Mouse (Mus musculus) mature B cell (primary cell): ENCODE data around the gene Cnpy1.

ENCODE experiments used
- in situ Hi-C: fragments of 300-500 bp; cut with MboI; formaldehyde crosslinking; loops from 2 replicates; pipeline ENCODE4 v1.14.3; 2019

The Cnpy1 gene

DNA sequence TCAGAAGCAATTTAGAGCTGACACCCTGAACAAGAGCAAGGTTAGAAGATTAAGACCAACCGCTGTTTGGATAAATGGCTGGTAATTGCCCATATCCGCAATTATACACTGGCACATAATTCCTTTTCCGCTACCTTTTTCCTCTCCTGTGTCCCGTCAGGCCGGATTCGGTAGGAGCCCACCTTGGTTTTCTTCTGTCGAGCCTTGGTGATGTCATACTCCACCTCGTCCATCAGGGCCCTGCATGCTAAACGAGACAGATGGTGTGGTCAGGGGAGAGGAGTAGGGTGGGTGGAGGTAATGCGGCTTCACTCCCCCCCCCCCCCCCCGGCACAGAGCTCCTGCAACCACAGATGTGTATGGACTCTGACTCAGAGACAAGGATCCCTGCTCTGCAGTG, at the start of gene Cnpy1:
TSS of gene Cnpy1 (minus strand) at position 233 of the 400 bp plus-strand sequence.
- in situ Hi-C loops = no loop called here

DNA sequence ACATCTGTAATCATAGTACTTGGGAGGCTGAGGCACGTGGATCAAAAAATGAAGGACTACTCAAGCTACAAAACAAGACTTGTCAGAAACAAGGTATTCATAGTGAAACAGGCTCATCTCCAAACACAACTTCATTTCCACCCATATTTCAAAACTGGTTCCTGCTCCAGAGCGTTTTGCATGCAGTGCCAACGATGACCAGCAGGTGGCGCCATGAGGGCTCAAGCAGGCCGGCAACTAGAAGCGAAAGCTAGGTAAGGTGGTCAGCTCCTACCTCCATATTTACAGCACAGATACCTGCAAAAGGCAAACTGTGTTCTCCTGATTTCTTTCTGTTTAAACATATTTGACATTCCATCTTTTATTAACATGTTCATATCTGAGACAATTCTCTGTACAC, 48.4 kb upstream of the Cnpy1 start:
- in situ Hi-C loops = no loop called here

DNA sequence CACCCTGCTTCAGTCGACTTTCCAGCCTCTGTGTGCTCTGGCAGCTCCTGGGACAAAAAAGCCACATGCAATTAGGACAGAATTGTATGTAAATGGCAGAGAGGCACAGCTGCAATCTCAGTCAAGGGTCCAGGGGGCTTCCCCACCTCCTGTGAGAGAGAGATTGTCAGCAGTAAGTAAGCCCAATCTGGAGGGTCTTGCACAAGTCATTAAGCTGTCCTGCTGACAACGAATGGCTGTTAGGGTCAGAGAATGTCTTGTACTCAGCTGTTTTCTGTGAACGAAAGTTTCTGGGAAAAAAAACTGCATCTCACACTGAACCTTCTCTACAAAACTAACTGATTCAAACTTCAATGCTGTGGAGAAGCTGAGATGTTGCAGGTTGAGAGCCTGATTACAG, 46.7 kb upstream of the Cnpy1 start:
- in situ Hi-C loops = no loop called here

DNA sequence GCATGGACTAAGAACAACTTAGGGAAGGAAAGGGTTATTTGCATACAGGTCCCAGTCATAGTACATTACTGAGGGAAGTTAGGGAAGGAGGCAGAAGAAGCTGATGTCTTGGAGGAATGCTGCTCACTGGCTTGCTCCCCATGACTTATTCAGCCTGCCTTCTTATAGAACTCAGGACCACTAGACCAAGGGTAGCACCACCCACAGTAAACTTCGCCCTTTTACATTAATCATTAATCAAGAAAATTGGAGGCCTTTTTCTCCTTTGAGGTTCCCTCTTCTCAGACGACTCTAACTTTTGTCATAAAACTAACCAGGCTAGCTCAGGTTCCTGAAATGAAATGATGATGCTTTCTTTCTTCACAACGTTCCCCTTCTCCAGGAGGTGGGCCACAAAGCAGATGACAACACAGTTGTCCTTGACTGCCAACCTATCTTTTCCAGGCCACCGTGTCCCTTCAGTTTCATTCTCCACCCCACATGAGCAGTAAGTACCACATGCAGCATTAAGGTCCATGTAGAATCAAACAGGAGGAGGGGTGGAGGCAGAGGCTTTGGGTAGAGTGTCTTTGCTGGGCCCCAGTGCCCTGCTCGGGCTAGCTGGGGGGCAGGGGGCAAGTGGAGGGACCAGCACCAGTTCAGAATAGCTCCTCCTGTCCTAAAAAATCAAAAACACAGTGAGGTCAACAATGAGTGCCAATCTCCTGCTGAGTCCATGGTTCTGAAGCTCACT, 45.7 kb upstream of the Cnpy1 start:
- in situ Hi-C loops = no loop called here

DNA sequence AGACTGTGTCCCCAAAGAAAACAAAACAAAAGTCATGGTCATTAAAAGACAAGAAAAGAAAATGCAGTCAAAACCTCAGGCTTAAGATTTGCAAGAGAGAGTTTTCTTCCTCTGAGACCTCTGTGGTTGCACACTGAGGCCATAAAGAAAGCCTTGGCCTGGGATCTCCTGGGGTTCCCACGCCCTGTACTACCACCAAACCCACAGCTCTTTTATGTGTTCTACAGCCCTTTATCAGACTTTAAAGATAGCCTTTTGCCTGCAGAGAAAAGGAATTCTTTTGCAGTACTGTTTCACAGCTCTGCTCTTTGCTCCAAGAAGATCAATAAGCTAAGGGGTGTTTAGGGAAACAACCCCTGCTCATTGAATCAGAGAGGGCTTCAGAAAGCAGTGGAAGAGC, 45.0 kb upstream of the Cnpy1 start:
- in situ Hi-C loops = no loop called here

DNA sequence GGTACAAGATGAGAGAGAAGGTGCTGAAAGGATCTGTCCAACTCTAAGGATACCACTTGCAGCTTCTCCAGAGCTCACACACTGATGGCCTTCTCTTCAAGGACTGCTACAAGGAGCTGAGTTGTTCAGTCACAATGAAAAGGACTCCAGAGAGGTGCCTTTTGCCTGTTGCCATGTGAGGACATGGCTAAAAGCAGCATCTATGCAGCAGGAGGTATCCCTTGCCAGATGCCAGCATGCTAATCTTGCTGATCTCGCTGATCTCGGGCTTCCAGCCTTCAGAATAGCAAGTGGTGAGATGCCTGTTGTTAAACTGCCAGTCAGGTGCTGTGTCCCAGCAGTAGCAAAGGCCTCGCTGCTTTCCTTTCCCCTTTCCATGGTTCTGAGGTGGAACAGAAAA, 43.5 kb upstream of the Cnpy1 start:
- in situ Hi-C loops = no loop called here

DNA sequence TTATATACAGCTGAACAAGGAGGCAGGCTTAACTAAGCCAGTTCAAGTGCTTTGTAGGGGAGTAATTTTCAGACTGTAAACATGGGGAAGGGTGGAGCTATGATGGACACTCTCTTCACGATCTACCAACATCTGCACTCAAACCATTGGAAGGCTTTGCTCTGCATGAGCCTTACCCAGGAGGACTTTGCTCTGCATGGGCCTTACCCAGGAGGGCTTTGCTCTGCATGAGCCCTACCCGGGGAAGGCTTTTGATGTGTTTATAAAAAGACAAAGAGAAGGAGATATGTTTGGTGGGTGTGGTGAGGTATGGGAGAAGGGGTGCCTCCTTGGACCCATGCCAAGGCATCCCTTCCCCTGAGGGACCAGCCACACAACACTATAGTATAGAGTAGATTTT, 31.7 kb upstream of the Cnpy1 start:
- in situ Hi-C loops = no loop called here

DNA sequence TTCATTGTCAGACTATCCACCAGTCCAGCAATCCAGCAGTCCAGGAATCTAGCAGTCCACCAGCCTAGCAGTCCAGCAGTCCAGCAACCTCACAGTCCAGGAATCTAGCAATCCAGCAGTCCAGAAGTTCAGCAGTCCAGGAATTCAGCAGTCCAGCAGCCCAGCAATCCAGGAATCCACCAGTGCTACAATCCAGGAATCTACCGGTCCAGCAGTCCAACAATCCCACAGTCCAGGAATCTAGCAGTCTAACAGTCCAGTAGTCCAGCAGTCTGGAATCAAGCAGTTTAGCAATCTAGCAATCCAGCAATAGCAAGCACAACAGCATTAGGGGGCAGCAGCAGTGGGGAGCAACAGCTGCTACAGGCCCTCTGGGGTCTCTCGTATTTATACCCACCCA, 27.2 kb upstream of the Cnpy1 start:
- in situ Hi-C loops = no loop called here

DNA sequence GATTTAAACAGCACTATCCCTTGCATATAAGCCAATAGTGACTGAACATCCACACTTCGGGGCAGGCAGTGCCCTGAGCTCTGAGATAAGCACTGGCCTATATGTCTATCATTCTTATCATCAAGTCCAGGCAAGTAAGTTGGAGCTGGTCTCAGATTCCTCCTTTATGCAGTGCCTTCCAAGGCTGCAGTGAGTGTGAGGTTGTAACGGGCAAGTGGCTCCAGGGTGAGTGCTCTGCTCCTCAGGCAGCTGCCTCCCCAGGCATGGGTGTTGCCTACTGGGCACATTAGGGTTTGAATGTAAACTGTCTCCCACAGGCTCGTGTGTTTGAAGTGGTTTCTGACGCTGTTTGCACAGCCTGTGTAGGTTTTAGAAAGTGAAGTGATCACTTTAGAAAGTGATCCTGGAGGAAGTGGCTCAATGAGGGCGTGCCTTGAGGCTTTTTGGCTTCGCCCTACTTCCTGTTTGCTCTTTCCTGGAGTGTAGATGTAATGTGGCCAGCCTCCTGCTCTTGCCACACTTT, 23.9 kb upstream of the Cnpy1 start:
- in situ Hi-C loops = no loop called here

DNA sequence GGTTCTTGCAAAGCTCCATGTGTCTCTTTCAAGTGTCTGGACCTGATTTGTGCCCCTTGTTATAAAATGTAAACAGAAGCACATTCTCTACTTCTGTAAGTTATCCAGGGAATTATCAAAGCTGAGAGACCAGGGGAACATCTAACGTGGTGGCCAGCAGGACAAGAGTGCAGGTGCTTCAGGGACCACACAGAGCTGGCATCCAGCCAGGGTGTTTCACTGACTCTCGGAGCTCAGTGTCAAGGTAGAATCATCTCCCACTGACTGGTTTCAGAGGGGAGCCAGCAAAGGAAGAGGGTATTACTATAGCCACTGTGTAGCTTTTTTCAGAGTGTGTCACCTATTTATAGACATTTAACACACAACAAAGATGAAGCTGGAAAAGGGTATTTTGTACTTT, 22.0 kb upstream of the Cnpy1 start:
- in situ Hi-C loops = no loop called here

DNA sequence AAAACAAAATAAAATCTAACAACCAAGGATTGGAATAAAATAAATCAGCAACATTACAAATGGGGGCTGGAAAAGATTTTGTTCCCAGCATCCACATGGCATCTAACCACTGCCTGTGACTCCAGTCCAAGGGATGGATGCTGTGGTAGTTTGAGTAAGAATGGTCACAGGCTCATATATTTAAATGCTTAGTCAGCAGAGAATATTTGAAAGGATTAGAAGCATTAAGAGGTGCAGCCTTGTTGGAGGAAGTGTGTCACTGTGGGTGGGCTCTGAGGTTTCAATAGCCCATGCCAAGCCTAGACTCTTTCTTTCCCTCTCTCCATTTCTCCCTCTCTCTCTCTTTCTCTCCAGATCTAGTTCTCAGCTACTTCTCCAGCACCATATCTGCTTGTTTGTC, 20.0 kb upstream of the Cnpy1 start:
- in situ Hi-C loops = no loop called here

DNA sequence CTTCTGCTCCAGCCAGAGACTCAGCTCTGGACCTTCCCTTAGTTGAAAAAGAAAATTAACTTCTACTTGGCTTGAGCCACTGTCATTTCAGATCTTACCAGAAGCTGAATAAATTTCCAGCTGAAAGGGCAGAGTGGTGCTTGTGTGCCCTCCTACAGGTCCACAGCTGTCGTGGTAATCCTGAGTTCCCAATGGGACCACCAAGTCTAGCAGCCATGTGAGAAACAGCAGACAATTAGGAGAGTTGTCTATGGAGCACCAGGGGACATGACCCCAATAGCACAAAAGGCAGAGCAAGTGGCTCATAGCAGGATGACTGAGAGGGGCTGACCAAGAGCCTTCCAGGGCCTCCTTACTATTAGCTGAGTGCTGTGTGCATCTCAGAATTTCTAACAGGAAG, 18.2 kb upstream of the Cnpy1 start:
- in situ Hi-C loops = no loop called here

DNA sequence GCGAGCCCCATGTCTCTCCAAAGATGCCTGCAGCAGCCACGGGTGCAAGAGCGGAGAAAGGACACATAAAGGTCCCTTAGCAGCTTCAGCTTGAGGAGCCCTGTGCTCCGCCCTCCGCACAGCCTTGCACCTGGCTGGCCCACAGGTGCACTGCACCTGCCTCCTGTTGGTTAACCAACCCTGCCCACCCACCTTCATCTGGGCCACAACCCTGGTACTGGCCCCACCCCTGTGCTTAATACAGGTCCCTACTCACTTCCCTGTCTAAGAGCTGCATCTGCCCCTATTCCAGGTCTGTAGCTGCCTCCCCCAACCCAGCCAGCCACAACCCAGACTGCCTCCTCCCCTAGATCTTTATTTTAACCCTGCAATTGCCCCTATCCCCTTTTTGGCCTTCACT, 16.5 kb upstream of the Cnpy1 start:
- in situ Hi-C loops = no loop called here

DNA sequence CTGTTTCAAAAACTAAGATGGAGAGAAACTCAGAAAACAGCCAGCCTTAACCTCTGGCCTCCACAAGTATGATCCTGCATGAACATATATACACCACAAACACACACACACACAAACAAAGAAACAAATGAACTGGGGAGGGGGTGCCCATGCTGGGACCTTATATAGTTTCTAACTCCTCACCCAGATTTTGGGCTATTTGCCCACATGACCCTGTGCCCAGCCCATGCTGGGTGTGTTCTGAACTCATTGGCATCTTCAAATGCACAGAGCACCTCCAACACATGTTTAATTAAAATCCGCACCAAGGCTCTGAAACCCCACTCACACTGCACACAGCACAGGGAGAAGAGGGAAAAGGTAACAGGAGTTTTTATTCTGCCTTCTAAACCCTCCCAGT, 14.3 kb upstream of the Cnpy1 start:
- in situ Hi-C loops = no loop called here

DNA sequence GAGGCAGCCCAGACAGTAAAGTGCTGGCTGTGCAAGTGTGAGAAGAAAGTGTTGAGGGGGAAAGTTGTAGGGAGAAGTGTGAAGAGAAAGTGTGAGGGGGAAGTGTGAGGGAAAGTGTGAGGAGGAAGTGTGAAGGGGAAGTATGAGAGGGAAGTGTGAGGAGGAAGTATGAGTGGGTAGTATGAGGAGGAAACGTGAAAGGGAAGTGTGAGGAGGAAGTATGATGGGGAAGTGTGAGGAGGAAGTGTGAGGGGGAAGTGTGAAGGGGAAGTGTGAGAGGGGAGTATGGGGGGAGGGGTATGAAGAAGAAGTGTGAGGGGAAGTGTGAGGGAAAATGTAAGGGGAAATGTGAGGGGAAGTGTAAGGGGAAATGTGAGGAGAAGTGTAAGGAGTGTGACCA, 13.8 kb upstream of the Cnpy1 start:
- in situ Hi-C loops = no loop called here

DNA sequence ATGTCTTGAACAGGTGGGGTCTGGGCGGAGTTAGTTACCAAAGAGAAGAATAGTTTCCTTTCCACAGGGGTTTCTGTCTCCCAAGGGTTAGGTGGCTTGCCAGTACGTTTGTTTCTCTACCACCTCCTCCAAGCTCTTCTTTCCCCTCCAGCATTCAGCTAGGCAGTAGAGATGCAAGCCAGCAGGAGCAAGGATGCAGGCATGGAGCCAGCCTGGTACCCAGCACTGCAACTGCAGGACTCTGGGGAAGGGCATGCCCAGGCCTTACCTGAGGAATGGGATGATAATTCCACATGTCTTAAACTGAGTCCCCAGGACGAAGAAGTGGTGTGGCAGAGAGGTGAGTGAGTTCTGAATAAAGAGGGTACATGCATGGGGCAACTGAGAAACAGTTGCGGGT, 12.2 kb upstream of the Cnpy1 start:
- in situ Hi-C loops = no loop called here

DNA sequence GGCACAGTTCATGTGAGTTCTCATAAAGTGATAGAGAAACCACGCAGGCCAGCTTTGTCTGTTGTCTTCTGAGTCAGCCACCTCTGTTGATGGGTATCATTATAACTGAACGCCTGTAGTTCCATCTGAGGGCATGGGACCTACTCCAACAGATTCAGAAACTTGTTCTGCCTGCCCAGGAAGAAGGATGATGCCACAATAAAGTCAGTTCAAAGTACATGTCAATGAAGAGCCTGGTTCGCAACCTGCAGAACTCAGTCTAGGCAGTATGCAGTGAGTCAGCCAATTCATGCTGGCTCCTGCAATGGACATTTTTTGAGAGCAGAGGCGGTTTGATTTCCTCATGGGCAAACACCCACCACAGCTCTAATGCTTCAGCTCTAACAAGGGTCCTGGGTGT, 7.4 kb upstream of the Cnpy1 start:
- in situ Hi-C loops = no loop called here

DNA sequence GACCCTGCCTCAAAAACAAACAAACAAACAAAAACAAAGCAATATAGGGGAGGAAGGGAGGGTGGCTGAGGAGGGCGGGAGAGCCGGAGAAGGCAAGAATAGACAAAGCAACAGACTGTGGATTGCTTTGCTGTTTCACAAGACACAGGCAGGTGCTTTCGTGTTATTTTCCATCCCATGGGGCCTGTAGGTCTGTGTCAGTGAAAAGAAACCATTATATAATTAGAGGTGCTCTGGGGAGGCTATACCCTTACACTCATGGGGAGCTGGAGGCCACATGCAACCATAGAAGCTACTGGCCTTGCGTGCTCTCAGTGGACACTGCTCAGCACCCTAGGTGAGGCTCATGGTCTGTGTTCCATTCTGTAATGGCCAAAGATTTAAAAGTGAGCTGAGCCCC, 6.7 kb upstream of the Cnpy1 start:
- in situ Hi-C loops = no loop called here

DNA sequence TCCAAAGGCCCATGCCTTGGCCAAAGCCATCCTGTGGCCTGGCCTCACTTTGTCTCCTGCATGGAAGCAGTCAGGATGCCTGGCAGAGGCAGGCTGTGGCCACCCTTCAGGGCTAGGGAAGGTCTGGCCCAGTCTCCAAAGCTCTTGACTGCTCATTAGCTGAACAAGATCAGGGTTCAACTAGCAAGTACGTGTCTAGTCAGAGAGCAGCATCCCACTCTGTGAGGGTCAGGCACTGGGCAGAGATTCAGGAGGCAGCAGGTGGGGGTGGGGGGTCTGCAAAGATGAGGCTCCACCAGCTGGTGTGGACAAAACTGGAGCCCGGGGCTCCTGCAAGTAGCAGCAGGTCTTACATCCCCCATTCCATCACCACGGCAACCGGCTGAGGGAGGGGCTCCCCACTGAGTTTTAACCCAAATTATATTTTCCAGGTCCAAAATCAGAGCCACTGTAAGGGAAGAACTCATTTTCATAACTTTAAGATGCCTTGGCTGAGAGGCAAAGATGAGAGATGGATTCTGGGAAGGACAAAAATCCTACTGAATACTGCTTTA, 5.7 kb upstream of the Cnpy1 start:
- in situ Hi-C loops = no loop called here

DNA sequence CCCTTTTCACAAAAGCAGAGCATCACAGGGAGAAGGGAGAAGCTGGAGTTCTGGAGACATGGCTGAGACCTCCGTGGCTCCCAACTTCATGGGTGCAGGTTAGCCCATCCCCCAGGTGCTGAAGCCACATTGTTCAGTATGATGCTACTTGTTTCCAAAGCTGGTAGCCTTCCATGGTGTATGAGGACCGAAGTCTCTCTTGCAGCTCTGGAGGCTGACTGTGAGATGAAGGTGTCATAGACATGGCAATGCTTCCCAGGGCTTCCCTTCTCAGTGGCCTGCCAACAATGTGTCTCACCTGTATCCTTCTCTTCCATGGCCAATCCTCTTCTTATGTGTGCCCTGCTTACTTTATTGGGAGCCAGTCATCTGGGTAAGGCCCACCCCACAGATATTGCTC, 4.9 kb upstream of the Cnpy1 start:
- in situ Hi-C loops = no loop called here

DNA sequence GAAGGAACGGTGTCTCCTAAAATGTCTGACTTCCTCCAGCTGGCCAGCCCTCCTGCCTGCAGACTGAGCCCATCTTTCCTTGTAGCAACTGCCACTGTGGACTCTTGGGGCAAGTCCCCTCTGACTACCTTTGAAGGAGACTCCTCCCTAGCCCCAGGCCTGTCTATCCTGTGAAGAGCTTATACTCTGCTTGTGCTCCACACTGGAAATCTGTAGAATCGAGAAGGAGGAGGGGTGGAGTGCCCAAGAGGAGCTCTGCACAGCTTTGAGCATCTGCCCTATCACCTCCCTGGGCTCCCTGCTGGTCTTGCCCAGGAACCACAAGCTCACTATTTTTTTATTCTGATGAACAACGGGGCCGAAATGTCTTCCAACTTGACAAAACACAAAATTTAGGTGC, 485 bp downstream of the Cnpy1 start:
- in situ Hi-C loops = no loop called here

DNA sequence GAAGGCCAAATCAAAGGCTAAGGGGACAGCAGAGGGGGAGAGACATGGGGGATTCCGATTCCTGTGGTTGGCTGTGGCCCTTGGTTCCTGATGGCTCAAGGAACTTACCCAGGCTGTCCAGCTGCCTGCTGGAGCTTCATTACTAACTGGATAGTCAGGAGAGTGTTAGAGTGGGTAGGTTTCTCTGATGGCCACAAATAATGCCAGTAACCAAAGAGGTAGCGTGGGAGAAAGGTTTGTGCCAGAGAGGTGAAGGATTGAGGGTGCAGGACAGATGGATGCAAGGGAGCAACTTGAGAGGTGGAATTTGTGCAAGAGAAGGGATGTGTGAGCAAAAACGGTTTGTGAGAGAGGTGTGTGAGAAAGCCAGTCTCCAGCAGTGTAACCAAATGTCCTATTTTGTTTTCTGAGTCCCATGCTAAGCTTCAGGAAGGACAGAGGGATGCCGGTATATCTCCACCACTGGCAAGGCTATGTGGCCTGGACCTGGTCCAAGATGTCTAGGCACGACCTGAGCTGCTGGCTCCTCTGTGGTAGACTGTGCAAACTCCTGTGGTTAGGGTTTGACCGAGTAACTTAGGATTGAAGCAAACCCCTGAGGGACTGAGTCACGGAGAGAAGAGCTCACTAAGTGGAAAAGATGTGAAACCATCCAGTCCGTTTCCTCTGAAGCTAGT, 2.0 kb downstream of the Cnpy1 start:
- in situ Hi-C loops = no loop called here

DNA sequence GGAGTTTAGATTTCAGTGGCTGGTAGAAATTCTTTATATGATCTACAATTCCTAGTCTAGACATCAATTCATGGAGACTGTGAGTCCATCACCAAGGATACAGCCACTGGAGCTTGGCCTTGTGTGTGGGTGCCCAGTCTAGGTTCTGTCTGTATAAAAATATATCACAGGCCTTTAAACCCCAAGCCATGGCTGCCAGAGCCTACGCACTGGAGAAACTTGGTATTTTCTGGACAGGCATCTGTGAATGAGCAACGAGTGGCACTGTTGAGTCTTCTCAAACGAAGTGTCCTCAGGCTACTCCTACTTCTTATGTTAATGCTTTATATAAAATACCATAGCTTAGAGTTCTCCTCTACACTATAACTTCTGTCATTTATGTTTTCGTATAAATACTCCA, 4.2 kb downstream of the Cnpy1 start:
- in situ Hi-C loops = no loop called here
